Mouse (Mus musculus) hindbrain, embryonic 14.5 days (tissue): ENCODE data around the gene Mast2. TPM values are rescaled to one million over a fixed set of nuclear protein-coding genes. Genes with fewer than 3 reads are reported as not detected.

ENCODE experiments used
- ATAC-seq: fragments of 200-750 bp; cut with Nextera tagmentation; 2 replicates; pipeline ENCODE4 v1.8.0; 2017; ENCODE audit warnings: moderate number of reproducible peaks, mild to moderate bottlenecking, moderate TSS enrichment, moderate library complexity; ENCODE audit not compliant: low FRiP score
- DNase-seq: peaks from one replicate; pipeline ENCODE4 v3.0.0-alpha.2; 2015; ENCODE audit warnings: low spot score
- H3K27ac ChIP-seq: fragments of 300-500 bp; sonication (generic); 2 replicates; pipeline ENCODE4 v1.5.1; 2014; ENCODE audit warnings: mild to moderate bottlenecking, moderate library complexity
- H3K27me3 ChIP-seq: fragments of 300-500 bp; sonication (generic); 2 replicates; pipeline ENCODE4 v1.6.1; 2014; ENCODE audit warnings: mild to moderate bottlenecking, low read length, mixed read lengths; ENCODE audit not compliant: control insufficient read depth, insufficient read depth
- H3K36me3 ChIP-seq: fragments of 300-500 bp; sonication (generic); replicated peaks from 2 replicates; pipeline ENCODE4 v1.6.1; 2014; ENCODE audit not compliant: control insufficient read depth, insufficient read depth
- H3K4me1 ChIP-seq: fragments of 300-500 bp; sonication (generic); replicated peaks from 2 replicates; pipeline ENCODE4 v1.6.1; 2014; ENCODE audit warnings: antibody characterized with exemption, low read length, mixed read lengths; ENCODE audit not compliant: control insufficient read depth, insufficient read depth
- H3K4me2 ChIP-seq: fragments of 300-500 bp; sonication (generic); replicated peaks from 2 replicates; pipeline ENCODE4 v1.6.1; 2014; ENCODE audit warnings: mild to moderate bottlenecking, moderate library complexity
- H3K4me3 ChIP-seq: fragments of 300-500 bp; sonication (generic); replicated peaks from 2 replicates; pipeline ENCODE4 v1.5.1; 2014; ENCODE audit warnings: mild to moderate bottlenecking, low read length
- H3K9ac ChIP-seq: fragments of 300-500 bp; sonication (generic); 2 replicates; pipeline ENCODE4 v1.6.1; 2014
- H3K9me3 ChIP-seq: fragments of 300-500 bp; sonication (generic); 2 replicates; pipeline ENCODE4 v1.6.1; 2016; ENCODE audit warnings: low read length; ENCODE audit not compliant: control insufficient read depth
- WGBS: fragments of 180-500 bp; shearing (Covaris S2); extraction: QIAGEN DNeasy Blood & Tissue Kit; methylation state at CpG from one replicate; pipeline ENCODE4 v1.1.7; 2014; 5-methylcytosine and 5-hydroxymethylcytosine counted together
- polyA plus RNA-seq: library from polyadenylated mRNA; unstranded; fragments of >200 nt; fragmentation: Nextera tagmentation; extraction: Ambion mirVana; gene quantifications from 2 replicates; pipeline ENCODE4 v1.2.1, GENCODE M21; 2014

Gene Mast2
- polyA plus RNA-seq, 1 experiment from 2014 or later, result 60.0 TPM

DNA sequence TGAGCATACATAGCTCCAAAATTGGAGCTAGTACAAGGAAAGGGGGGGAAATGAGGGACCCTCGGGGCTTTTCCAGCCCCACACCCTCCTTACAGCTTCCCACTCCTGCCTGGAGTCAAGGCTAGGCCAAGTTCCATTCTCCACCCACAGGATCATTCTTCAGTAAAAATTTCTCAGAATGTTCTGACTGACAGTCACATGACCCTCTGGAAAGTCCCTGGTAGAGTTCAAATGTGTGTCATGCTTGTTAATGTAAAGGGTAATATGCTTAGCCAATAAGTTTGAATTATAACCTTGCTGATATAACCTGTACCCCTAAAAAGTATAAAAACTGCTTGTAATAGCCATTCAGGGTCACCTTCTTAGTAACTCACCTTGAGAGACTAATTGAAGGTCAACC, 41.8 kb downstream of the Mast2 start:
- Histone ChIP-seq H3K27me3 (no peaks in the 10 kb centered on the region), H3K36me3 (no peaks in the 10 kb centered on the region; the same call in 1 of the 2 replicates), H3K4me3 (no peak overlapping the region), H3K27ac (no peak overlapping the region), H3K4me2 (no peak overlapping the region), H3K9me3 (no peaks in the 10 kb centered on the region), H3K9ac (no peak overlapping the region), H3K4me1 (no peaks in the 10 kb centered on the region)
- 77% methylated on average over 1 of the region's 1 CpGs for WGBS
- no peak for DNase-seq
- no peak for ATAC-seq

- WGBS, result 98% methylated on average over 3 of the region's 3 CpGs
- no peak overlapping the region for H3K27ac ChIP-seq
- ATAC-seq, result no peak
Measured at GRCm38 (mm10) chr4:116421170-116421569, 42.8 kb downstream of the Mast2 start.

GRCm38 (mm10) chr4:116412993-116413392, 51.0 kb downstream of the Mast2 start:
- Histone ChIP-seq H3K4me3 (no peak overlapping the region), H3K9me3 (no peaks in the 10 kb centered on the region), H3K27me3 (no peaks in the 10 kb centered on the region), H3K4me2 (no peak overlapping the region), H3K9ac (no peak overlapping the region), H3K27ac (no peak overlapping the region), H3K36me3 (no peaks in the 10 kb centered on the region), H3K4me1 (no peaks in the 10 kb centered on the region)
- ATAC-seq (no peak), DNase-seq (no peak)
- 62% methylated on average over 1 of the region's 1 CpGs for whole genome bisulfite sequencing

More at GRCm38 (mm10) chr4:116421170-116421569, 42.8 kb downstream of the Mast2 start:
- DNase-seq, result no peak
- H3K4me3 ChIP-seq, result no peak overlapping the region
- H3K9me3 ChIP-seq, result no peaks in the 10 kb centered on the region
- no peaks in the 10 kb centered on the region; the same call in 1 of the 2 replicates for H3K36me3 ChIP-seq
- no peaks in the 10 kb centered on the region for H3K4me1 ChIP-seq
- H3K9ac ChIP-seq, result no peak overlapping the region
- H3K27me3 ChIP-seq, result no peaks in the 10 kb centered on the region
- no peak overlapping the region for H3K4me2 ChIP-seq

- ATAC-seq (no peak), DNase-seq (no peak)
- H3K36me3 ChIP-seq, result no peaks in the 10 kb centered on the region
- H3K27me3 ChIP-seq, result no peaks in the 10 kb centered on the region
- no peak overlapping the region for H3K4me2 ChIP-seq
- H3K4me1 ChIP-seq, result peaks cover 5% of the 10 kb centered on the region; the same call in 1 of the 2 replicates
- H3K9me3 ChIP-seq, result no peaks in the 10 kb centered on the region
- H3K9ac ChIP-seq, result no peak overlapping the region
- H3K27ac ChIP-seq, result no peak overlapping the region
- H3K4me3 ChIP-seq, result no peak overlapping the region
Measured at GRCm38 (mm10) chr4:116411401-116411800, 52.6 kb downstream of the Mast2 start.

DNA sequence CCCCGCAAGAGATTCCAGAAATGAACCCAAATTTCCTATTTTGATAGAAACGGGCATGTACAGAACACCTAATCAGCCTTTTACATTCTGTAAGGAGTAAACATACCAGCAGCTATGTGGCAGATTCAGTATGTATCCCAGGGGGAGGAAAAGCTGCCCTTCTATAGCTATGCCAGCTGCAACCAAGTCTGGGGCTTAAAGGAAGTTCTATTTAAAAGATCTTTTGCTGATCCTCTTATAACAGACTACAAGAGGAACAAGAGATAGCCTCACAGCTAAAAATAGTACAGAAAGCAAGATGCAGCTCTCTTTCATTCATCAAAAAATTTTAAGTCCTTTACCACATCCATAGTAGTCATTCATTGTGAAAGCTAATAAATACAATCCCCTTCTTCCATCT, 57.3 kb downstream of the Mast2 start:
- peak overlapping the region; percentile 3; the same call in 1 of the 2 replicates for H3K9ac ChIP-seq
- ATAC-seq, result no peak
- peak overlapping the region; percentile 43 for H3K27ac ChIP-seq
- H3K4me3 ChIP-seq, result no peak overlapping the region
- no peak for DNase-seq
- H3K4me1 ChIP-seq, result peaks cover 22% of the 10 kb centered on the region
- H3K27me3 ChIP-seq, result no peaks in the 10 kb centered on the region
- 72% methylated on average over 2 of the region's 2 CpGs for WGBS
- 0 out of 2 replicates have a peak overlapping the region, but pooled peaks have one; percentile 8 for H3K4me2 ChIP-seq
- H3K36me3 ChIP-seq, result no peaks in the 10 kb centered on the region
- H3K9me3 ChIP-seq, result no peaks in the 10 kb centered on the region

- peak; percentile 73; the same call in 1 of the 2 replicates for ATAC-seq
Measured at GRCm38 (mm10) chr4:116405955-116406351, 58.0 kb downstream of the Mast2 start.

GRCm38 (mm10) chr4:116405276-116405954, 58.6 kb downstream of the Mast2 start:
- Histone ChIP-seq H3K9ac (peak overlapping the region; percentile 66), H3K27me3 (no peaks in the 10 kb centered on the region), H3K27ac (peak overlapping the region; percentile 88), H3K4me2 (peak overlapping the region; percentile 57), H3K4me3 (peak overlapping the region; percentile 34), H3K9me3 (no peaks in the 10 kb centered on the region), H3K4me1 (peaks cover 25% of the 10 kb centered on the region), H3K36me3 (no peaks in the 10 kb centered on the region)
- DNase-seq (no peak), ATAC-seq (0 out of 2 replicates have a peak, but pooled peaks have one; percentile 21)
- 21% methylated on average over 7 of the region's 7 CpGs for WGBS

More at GRCm38 (mm10) chr4:116405955-116406351, 58.0 kb downstream of the Mast2 start:
- no peaks in the 10 kb centered on the region for H3K9me3 ChIP-seq
- H3K27ac ChIP-seq, result peak overlapping the region; percentile 88
- H3K27me3 ChIP-seq, result no peaks in the 10 kb centered on the region
- peak overlapping the region; percentile 34 for H3K4me3 ChIP-seq
- no peaks in the 10 kb centered on the region for H3K36me3 ChIP-seq
- H3K9ac ChIP-seq, result peak overlapping the region; percentile 66
- 3% methylated on average over 8 of the region's 8 CpGs for WGBS
- peak overlapping the region; percentile 57 for H3K4me2 ChIP-seq
- peaks cover 25% of the 10 kb centered on the region for H3K4me1 ChIP-seq
- peak; percentile 70 for DNase-seq

DNA sequence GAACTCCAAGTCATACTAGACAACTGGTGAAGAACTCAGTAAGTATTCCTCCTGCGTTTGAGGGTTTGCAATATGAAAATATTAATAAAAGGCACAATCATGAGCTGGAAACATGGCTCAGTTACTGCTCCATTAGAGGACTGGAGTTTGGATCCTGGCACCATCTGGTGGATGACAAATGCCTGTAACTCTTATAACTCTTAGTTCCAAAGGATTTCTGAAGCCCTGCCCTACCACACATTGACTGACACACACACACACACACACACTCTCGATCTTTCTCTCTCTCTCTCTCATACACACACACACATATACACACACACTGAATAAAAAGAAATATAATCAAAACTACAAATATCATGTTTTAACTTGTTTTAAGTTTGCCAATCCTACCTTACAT, 60.1 kb downstream of the Mast2 start:
- Histone ChIP-seq H3K4me3 (peak overlapping the region; percentile 34), H3K9me3 (no peaks in the 10 kb centered on the region), H3K4me2 (peak overlapping the region; percentile 57), H3K4me1 (peaks cover 25% of the 10 kb centered on the region), H3K27me3 (no peaks in the 10 kb centered on the region), H3K9ac (no peak overlapping the region), H3K27ac (no peak overlapping the region), H3K36me3 (no peaks in the 10 kb centered on the region)
- DNase-seq, result peak; percentile 64
- ATAC-seq, result peak; percentile 43; the same call in 1 of the 2 replicates
- 68% methylated on average over 2 of the region's 2 CpGs for WGBS

DNA sequence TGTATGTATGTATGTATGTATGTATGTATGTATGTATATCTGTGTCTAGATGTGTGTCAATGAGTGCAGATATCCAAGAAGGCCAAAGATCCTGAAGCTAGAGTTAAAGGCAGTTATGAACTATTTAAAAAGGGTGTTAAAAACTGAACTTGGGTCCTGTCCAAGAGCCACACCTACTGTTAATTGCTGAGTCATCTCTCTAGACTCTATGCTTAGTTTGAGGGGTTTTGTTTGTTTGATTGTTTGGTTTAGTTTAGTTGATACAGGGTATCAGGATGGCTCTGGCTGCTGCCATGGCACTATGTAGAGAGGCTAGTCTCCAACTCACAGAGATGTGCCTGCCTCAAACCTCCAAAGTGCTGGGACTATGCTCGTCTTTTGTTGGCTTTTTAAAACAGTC, 61.3 kb downstream of the Mast2 start:
- Histone ChIP-seq H3K4me1 (peaks cover 25% of the 10 kb centered on the region), H3K9ac (no peak overlapping the region), H3K9me3 (no peaks in the 10 kb centered on the region), H3K27ac (no peak overlapping the region), H3K27me3 (no peaks in the 10 kb centered on the region), H3K4me2 (peak overlapping the region; percentile 57), H3K4me3 (no peak overlapping the region), H3K36me3 (no peaks in the 10 kb centered on the region)
- DNase-seq (no peak), ATAC-seq (no peak)
- WGBS, result 88% methylated on average over 1 of the region's 1 CpGs
